Mouse (Mus musculus): ENCODE results near the gene Slc26a5.
A peak's percentile ranks its signal among the peaks of the same experiment; 100 is the strongest.

Slc26a5 gene

DNA sequence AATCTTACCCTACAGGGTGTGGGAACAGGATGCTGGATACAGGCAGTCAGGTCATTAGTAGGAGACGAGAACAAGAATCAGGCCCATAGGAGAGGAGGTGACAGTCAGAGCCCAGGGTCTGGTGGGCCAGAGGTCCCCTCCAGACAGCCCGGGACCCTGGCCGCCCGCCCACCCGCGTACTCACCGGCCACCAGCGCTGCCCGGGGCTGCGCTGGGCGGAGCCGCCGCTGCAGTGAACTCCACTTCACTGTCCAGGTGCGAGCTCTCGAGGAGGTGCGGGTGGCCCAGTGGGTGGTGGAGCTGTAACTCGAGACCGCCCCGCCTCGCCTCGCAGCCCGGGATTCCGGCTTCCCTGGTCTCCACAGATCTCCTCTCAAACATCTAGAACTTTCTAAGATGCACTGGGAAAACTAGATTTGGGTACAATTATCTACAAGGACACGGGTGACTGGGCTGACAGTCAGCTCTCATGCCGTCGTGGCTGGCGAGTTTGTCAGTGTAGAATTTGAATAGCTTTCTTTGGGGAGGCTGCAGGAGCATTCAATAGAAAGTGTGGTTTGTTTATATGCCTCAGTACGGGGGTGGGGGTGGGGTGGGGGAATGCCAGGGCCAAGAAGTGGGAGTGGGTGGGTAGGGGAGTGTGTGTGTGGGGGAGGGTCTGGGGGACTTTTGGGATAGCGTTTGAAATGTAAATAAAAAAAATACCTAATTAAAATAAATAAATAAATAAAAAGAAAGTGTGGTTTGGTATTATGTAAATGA lies at the start of gene Slc26a5:
Slc26a5 (minus strand) TSS at position 259 of the 762 bp plus-strand sequence.
- peak; percentile 10 to 29 for DNase-seq (ENCODE audit: low spot score in 2 of 2)

DNA sequence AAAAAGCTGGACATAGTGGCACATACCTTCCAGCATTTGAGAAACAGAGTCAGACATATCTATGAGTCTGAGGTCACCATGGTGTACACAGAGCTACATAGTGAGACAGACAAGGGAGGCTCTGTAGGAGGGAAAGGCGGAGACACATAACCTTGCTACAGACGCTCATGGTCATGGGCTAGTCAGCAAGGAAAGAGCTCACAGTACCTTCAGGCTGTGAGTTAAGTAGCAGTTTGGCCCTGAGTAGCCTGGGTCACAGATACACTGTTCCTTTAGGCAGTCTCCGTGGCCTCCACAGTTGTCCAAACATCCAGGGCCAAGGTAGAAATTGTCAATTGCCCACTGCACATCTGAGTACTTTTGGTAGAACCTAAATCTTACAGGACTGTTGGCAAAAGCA lies 49.4 kb upstream of the Slc26a5 start:
- DNase-seq (ENCODE audit: low spot score in 2 of 2) = no peak

DNA sequence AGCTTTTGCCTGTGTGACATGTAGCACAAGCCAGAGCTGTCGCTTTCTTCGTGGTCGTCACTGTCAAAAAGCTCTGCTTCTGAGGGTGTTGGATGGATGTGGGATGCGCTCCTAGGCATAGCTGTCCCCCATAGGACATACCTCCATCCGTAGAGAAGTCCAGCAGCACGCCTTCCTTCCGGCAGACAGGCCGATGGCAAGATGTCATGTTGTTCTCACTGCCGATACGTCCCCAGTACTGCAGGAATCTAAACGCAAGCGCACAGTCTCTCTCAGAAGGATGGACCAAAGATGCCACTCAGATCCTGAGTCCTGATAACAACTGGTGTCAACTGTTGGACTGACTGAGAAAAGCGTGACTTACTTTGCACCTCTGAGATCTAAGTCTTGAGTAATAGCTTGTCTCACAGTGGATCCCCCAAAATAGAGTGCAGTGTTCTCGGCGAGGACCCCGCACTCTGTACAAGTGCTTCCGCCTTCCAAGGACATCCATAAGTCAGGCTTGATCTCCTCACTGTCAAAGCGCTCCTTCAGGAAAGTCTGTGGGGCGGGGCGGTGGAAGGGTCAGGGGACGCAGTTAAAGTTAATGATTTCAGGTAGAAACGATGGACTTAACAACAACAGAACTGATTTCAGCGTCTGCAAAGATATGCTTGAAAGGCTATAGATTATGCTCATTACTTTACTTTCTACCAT lies 47.6 kb upstream of the Slc26a5 start:
- no peak for DNase-seq (ENCODE audit: low spot score in 2 of 2)

DNA sequence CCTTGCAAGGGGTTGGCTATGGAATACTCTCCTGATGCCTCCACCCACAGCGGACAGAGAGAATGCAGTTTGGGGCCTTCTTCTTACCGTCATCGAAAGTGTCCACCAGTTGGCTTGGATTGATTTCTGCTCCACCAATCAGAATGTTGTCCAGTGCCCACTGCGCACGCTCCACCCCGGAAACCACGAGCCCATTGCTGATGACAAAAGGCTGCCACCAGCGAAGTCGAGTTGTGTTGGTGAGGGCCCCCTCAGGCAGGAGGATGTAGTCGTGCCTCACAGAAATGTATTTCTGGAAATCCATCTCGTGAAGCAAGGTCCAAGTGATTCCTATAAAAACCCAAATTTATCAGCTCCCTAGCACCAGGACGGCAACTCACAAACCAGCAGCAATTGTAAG lies 45.3 kb upstream of the Slc26a5 start:
- DNase-seq (ENCODE audit: low spot score in 2 of 2) = no peak

DNA sequence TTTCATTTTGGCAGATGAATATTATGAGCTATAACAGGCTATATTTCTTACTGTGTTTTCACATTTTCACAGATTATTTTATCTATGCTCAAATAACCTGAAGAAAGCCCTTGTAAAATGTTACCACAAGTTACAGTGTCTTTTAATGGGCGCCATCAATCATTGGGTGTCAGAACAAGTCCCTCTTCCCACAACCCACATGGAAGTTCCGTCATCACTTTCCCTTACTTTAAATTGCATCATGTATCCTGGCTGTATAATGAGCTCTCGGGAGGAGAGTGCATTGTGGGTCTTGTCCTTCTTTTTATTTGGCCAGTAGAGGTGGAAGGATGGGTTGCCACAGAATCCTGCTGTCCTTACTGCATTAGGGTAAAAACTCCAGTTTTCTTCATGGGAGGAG lies 44.3 kb upstream of the Slc26a5 start:
- DNase-seq (ENCODE audit: low spot score in 2 of 2) = no peak

DNA sequence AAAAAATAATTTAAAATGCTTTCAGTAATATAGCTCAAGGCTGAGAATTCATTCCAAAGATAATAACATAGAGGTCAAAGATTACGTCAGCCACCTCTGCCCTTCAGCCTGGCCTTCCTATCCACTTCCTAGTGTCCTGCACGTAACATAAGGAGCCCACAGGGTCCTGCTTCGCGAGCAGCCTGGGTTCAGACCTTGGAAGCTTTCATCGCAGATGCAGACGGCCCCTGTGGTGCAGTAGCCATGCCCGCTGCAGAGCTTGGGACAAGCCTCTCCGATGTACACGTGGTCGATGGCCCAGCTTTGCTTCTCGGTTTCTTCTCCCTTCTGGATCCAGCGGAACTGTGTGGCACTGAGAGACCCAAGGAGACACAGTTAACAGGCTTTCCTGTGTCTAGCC lies 36.0 kb upstream of the Slc26a5 start:
- no peak for DNase-seq (ENCODE audit: low spot score in 2 of 2)

DNA sequence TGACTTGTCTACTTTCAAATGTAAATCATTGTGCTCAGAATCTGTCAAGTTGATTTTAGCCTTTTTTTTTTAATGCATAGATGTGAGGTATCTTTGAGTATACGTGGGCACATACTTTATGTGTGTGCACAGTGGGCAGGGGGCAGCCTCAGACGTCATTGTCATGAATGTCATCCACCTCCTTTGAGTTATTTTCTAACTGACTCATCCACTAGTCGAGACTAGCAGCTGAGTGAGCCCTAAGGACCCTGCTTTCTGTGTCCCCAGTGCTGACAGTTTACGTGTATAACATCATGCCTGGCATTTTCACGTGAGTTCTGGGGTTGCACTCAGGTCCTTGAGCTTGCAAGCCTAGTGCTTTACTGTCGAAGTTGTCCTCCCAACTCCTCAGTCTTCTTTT lies 35.5 kb upstream of the Slc26a5 start:
- DNase-seq (ENCODE audit: low spot score in 2 of 2) = no peak

DNA sequence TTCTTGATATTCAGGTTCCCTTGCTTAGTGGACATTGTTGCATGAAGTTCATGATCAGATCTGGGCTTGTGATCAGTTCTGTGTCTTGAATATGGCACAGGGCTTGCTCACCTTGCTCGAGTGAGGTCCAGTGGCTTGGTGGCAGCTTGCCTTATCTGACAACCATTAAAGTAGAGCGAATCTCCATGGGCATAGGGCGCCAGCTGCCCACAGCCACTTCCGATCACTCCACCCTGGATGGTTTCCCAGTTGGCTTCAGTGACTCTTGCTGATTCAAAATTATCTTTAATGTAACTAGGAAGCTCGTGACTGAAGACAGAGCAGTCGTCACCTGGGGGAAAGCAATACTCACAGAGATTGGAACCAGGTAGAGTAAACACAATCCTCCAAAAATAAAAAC lies 33.5 kb upstream of the Slc26a5 start:
- DNase-seq (ENCODE audit: low spot score in 2 of 2) = no peak

DNA sequence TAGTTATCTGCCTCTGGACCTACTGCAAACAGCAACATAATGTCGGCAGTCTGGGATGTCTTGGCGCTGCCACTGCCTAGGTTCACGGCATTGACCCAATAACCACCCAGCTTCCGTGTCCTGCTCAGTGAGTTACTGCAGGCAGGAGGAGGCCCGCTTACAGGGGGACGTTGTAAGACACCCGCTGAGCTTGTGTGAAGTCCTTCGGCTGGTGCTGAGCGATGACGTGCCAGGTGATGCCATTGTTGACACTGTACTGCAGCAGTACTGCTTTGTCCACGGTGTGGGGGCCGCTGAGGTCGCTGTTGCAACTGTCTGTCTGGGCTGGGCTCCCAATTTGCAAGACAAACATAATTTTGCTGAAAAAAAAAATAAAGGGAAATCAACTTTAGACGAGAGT lies 31.2 kb upstream of the Slc26a5 start:
- DNase-seq (ENCODE audit: low spot score in 2 of 2) = no peak

DNA sequence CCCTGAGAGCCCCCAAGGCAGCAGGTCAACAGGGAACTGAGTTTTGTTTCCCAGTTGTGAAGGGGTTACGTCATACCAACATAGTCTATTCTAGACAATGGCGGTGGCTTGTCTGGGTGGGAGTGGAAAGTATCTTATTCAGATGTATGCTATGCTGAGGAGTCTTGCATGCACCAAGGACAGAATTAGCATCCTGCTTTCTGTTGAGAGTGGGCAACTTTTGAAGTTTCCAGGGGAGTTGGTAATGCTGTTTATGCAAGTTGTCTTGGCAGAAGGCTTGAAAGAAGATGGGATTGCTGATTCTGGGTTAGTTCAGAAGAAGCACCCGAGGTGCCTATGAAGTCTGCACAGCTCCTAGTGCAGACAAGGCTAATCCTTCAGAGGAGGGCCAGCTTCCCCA lies 28.8 kb upstream of the Slc26a5 start:
- no peak for DNase-seq (ENCODE audit: low spot score in 2 of 2)

DNA sequence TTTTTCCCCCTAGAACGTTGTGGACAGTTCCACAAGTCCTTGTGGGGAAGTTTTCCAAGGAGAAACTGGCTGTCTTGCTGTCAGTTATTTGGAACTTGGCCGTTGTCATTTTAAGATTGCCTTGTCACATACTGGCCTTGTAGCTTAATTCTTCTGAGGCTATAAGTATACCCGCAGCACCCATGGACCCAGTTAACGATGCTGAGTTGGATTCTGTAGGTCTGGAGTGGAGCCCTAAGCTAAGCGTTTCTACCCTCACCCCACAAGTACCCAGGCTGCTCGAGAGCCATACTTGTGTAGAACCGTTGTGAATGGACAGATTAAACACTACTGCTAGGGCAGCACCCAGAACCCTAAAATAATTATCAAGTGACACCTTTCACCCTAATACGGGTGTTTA lies 1.3 kb upstream of the Slc26a5 start:
- no peak for DNase-seq (ENCODE audit: low spot score in 2 of 2)

DNA sequence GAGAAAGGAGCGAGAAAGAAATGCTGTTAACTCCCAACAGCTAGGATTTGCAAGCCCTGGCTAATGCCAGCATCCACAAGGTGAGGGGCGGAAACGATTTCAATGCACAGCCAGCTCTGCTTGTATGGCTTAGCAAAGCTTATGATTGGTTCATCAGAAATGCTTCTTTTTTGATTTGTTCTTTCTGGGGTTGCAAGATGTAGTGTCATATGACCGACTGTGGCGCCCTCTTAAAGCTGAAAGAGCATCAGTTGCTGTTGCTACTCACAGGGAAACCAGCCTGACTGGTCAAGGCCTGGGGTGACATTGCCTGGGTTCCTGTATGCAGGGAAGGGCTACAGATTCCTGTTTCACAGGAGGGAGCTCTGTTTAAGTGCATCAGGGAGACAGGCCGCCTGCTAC lies 908 bp upstream of the Slc26a5 start:
- DNase-seq (ENCODE audit: low spot score in 2 of 2) = no peak

DNA sequence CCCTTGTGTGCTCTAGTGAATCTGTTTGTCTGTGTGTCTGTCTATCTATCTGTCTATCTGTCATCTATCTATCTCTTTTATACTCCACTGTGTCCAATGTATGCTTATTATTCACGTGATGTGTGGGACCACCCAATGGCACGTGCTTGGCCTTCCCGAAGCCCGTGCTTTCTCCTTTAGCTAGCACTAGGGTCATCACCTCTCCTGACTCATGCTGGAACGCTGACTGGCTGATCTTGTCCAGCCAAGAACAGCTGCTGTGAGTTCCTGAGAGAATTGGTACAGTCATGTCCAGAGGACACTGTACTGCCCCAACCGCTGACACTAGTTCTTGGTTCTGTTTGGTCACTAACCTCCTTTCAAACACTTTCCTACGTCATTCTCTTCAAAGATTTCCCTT lies 6.8 kb downstream of the Slc26a5 start:
- no peak for DNase-seq (ENCODE audit: low spot score in 2 of 2)

DNA sequence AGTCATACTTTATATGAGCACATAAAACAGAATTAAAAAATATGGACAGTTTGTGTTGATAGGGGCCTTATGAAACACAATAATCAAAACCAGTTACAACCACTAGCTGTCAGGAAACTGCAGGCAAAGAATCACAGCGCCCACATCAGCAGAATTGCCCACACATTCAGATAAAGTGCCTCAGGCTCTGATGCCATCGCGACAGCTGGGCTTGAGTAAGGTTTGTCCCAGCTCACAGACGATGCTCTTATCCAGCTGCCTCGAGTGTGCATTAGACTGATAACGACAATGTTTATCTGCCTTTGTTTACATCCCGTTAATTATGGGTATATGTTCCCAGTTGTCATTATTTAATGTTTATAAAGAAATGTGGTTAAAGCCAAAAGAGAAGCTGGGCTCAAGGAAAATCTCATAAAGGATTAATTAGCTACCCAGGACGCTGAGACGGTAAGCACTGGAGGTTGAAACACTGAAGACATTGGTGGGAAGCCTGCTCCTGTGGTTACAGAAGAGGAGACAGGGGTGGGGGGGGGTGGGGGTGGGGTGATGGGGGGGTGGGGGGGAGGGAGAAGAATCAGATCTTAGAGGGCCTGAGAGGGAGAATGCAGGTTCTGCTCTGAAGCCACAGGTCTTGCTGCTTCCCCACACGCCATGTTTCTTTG lies 13.6 kb downstream of the Slc26a5 start:
- no peak for DNase-seq (ENCODE audit: low spot score in 2 of 2)

DNA sequence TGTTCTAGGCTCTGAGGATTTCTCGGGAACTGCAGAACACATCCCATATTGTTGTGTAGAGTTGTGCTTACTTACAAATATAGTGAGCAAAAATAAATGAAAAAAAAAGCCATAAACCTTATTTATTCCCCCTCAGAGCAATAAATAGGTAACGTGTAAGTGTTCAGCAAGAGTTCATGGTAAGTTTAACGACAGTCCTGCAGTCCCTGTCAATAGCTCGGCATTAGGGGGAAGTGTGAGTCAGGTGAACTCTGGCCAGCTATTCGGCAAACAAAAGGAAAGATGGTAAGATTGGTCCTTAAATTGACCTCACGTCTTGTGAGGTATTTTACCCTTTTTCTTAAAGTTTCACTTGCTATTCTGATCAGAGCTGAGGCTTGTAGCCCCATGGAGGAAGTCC lies 18.0 kb downstream of the Slc26a5 start:
- peak in 1 of 2 experiments; percentile 18 for DNase-seq (ENCODE audit: low spot score in 2 of 2)

DNA sequence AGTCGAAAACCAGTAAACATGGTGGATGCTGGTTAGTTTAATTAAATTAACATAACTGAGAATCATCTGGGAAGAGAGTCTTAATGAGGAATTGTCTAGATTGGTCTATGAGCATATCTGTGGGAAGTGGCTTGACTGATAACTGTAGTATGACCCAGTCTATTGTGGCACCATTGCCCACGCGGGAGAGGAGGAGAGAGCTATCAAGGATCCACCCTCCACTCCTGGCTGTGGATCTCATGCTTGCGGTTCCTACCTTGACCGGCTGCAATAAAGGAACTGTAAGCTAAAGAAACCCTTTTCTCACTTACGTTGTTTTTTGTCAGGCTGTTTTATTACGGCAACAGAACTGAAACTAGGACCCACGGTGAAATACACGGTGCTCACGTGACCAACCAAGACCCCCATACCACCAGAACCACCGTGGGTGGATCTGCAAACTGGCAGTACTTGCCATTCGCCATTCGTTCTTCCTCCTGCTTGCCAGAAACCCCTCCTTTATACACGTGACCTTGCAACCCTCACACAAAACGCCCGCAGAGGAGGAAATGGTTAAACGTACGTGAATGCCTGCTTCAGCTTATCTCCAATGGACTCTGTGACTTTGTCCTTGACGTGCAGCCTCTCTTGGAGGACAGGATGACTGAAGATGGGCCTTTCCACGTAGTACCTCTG lies 18.7 kb downstream of the Slc26a5 start:
- no peak for DNase-seq (ENCODE audit: low spot score in 2 of 2)

DNA sequence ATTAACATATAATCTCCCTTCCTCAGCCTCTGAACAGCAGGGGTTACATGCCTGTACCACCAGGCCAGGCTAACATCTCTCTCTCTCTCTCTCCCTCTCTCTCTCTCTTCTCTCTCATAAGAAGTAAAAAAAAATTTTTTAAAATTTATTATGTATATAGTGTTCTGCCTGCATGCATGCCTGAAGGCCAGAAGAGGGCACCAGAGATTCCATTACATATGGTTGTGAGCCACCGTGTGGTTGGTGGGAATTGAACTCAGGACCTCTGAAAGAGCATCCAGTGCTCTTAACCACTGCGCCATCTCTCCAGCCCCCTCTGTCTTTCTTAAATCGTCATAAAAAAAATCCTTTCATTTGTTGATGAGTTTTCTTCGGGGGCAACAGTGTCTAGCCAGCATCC lies 20.7 kb downstream of the Slc26a5 start:
- no peak for DNase-seq (ENCODE audit: low spot score in 2 of 2)

DNA sequence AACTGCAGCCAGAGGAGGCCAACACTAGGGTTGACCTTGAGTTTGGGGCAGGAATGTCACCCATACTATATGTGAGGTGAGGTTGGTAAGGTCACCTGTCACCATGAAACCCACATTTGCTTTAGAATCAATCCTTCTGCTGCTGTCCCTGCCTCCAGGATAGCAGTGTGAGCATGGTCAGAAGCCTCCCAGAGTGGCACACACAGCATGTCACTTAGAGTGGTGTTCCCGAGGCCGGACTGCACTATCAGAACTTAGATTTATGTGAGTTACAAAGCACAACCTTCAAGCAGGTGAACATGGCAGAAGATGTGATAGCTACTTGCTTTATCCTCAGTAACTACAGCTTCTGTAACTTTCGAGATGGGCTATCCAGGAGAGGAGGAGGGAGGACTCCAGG lies 33.6 kb downstream of the Slc26a5 start:
- no peak for DNase-seq (ENCODE audit: low spot score in 2 of 2)

DNA sequence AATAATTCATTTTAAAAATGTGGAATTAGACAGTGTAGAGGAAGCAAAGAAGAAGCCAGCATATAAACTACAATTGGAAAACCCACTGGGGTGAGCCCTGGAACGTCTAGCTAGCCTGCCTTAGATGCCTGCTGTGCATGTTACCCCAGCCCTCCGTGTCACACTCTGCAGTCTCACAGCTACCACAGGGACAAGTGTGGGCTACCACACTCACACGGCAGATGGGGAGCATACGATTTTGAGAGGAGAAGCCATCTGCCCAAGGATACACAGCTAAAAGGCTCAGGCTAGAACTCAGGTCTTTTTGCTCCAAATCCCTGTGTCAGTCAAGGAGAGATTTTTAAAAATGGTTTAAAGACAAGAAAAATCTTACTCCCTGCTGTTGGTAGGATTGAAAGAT lies 36.5 kb downstream of the Slc26a5 start:
- no peak for DNase-seq (ENCODE audit: low spot score in 2 of 2)

DNA sequence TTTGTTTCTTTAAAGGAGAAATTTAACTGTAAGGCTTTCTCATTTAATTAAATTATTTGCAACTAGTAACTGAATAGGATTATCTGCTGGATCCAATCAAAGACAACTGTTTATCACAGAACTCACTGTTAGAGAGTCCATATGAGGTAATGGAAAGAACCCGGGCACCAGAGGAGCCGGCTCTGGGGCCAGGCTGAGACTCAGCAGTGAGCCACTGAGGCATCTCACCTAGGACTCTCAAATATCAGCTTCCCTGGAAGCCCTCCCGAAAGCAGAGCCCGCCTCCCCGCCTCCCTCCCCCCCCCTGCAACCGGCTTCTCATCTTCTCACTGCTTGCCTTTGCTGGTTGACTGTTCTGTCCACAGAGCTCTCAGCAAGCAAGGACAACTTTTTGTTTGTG lies 37.8 kb downstream of the Slc26a5 start:
- DNase-seq (ENCODE audit: low spot score in 2 of 2) = no peak

DNA sequence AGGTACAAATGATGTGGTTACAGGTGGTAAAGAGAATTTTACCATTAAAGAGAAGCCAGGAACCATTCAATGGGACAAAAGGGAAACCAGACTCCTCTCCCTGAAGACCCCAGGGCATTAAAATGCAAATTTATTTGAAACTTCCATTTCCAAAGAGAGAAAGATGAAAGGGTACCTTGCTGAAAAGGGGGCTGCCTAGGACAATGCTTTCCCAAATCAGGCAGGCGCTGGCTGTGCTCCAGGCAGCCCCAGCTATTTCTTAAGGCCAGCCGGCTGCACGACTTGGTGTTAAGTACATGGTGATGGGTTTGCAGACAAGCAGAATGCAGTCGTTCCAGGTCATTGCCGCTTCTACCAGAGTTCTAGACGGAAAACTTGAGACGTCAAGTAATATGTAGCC lies 39.0 kb downstream of the Slc26a5 start:
- DNase-seq (ENCODE audit: low spot score in 2 of 2) = no peak

DNA sequence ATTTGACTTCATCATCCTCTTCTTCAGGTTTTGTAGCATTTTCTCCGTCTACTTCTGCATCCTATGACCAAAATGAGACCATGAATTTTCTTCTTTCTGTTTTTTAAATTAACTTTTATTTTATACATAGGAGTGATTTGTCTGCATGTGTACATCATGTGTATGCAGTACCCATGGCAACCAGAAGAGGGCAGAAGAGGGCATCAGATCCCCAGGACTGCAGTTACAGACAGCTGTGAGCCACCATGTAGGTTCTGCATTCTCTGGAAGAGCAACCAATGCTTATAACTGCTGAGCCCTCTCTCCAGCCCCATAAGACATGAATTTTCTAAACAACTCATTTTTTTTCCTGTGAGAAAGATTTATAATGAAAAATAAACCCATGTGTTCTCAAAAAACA lies 51.4 kb downstream of the Slc26a5 start:
- no peak for DNase-seq (ENCODE audit: low spot score in 2 of 2)
